Mouse (Mus musculus) neural tube, embryonic 13.5 days (tissue): ENCODE measurements at regions not wholly inside any gene's neighbourhood (a gene's known extent, or its start where the extent isn't known, plus 50 kb on each side); places are given as distances from the start of the nearest gene placed in this dataset.

Experiments
- ATAC-seq: fragments of 200-750 bp; cut with Nextera tagmentation; 2 replicates; pipeline ENCODE4 v1.8.0; 2017; ENCODE audit warnings: low read depth, mild to moderate bottlenecking, moderate TSS enrichment, moderate library complexity
- H3K27ac ChIP-seq: fragments of 300-500 bp; sonication (generic); replicated peaks from 2 replicates; pipeline ENCODE4 v1.5.1; 2015; ENCODE audit warnings: moderate library complexity, mild to moderate bottlenecking, inconsistent platforms
- H3K27me3 ChIP-seq: fragments of 300-500 bp; sonication (generic); 2 replicates; pipeline ENCODE4 v1.6.1; 2015; ENCODE audit warnings: mild to moderate bottlenecking, inconsistent platforms
- H3K36me3 ChIP-seq: fragments of 300-500 bp; sonication (generic); 2 replicates; pipeline ENCODE4 v1.6.1; 2015; ENCODE audit warnings: mild to moderate bottlenecking, inconsistent platforms
- H3K4me1 ChIP-seq: fragments of 300-500 bp; sonication (generic); replicated peaks from 2 replicates; pipeline ENCODE4 v1.6.1; 2015; ENCODE audit warnings: inconsistent platforms
- H3K4me2 ChIP-seq: fragments of 300-500 bp; sonication (generic); 2 replicates; pipeline ENCODE4 v1.6.1; 2015; ENCODE audit warnings: inconsistent platforms, mild to moderate bottlenecking, moderate library complexity
- H3K4me3 ChIP-seq: fragments of 300-500 bp; sonication (generic); 2 replicates; pipeline ENCODE4 v1.5.1; 2015; ENCODE audit warnings: mild to moderate bottlenecking, inconsistent platforms
- H3K9ac ChIP-seq: fragments of 300-500 bp; sonication (generic); 2 replicates; pipeline ENCODE4 v1.6.1; 2015; ENCODE audit warnings: moderate library complexity, mild to moderate bottlenecking, inconsistent platforms
- H3K9me3 ChIP-seq: fragments of 300-500 bp; sonication (generic); 2 replicates; pipeline ENCODE4 v1.6.1; 2016; ENCODE audit warnings: inconsistent platforms
- WGBS: fragments of 180-500 bp; shearing (Covaris S2); methylation state at CpG from one replicate; pipeline ENCODE4 v1.1.7; 2015; 5-methylcytosine and 5-hydroxymethylcytosine counted together

- WGBS: 90% methylated on average over 4 of the region's 4 CpGs
- ATAC-seq: no peak
- no peaks in the 10 kb centered on the region for H3K27me3 ChIP-seq
These were observed 222.5 kb downstream of the Bcl11a start for GRCm38 (mm10) chr11:24300351-24300750.

GRCm38 (mm10) chr11:24301201-24301600 lies 223.3 kb downstream of the Bcl11a start:
- no peaks in the 10 kb centered on the region for H3K9me3 ChIP-seq
- no peak overlapping the region for H3K4me3 ChIP-seq
- 63% methylated on average over 3 of the region's 3 CpGs for WGBS
- no peak overlapping the region for H3K27ac ChIP-seq
- no peak for ATAC-seq
- no peaks in the 10 kb centered on the region for H3K36me3 ChIP-seq
- no peak overlapping the region for H3K9ac ChIP-seq
- H3K4me2 ChIP-seq: no peak overlapping the region
- no peaks in the 10 kb centered on the region for H3K27me3 ChIP-seq
- peaks cover 34% of the 10 kb centered on the region for H3K4me1 ChIP-seq

More at GRCm38 (mm10) chr11:24300351-24300750, 222.5 kb downstream of the Bcl11a start:
- no peaks in the 10 kb centered on the region for H3K36me3 ChIP-seq
- H3K4me2 ChIP-seq: no peak overlapping the region
- H3K9ac ChIP-seq: no peak overlapping the region
- H3K9me3 ChIP-seq: no peaks in the 10 kb centered on the region
- no peak overlapping the region for H3K4me3 ChIP-seq
- H3K4me1 ChIP-seq: peaks cover 28% of the 10 kb centered on the region
- H3K27ac ChIP-seq: no peak overlapping the region

- Histone ChIP-seq H3K27me3 (0 out of 2 replicates have a peak, but pooled peaks cover 3% of the 10 kb centered on the region), H3K4me3 (peak overlapping the region; percentile 26), H3K4me2 (peak overlapping the region; percentile 59), H3K9me3 (peaks cover under 1% of the 10 kb centered on the region; the same call in 1 of the 2 replicates), H3K27ac (peak overlapping the region; percentile 46), H3K36me3 (no peaks in the 10 kb centered on the region), H3K9ac (0 out of 2 replicates have a peak overlapping the region, but pooled peaks have one; percentile 39), H3K4me1 (peaks cover 30% of the 10 kb centered on the region)
- ATAC-seq: peak; percentile 92
- under 1% methylated on average over 17 of the region's 17 CpGs for WGBS
These were observed 227.3 kb downstream of the Bcl11a start for GRCm38 (mm10) chr11:24305145-24305553.

DNA sequence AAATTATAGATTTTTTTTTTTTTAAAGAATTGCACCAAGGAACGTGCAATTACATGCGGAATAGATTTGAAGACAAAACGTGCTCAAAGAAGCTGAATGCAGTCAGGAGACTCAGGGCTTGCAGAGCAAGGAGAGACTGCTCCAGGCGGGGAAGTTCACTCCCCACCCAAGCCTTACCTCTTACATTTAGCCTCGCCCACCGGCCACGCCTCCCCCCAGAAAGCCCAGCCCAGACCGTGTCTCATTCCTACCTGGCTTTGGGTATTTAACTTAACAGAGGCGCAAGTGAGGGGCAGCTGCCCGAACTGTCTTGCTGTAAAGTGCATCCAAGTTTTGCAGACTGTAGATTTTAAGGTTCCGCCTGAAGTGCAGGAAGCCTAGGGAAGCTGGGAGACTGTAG lies 227.8 kb downstream of the Bcl11a start:
- ATAC-seq: peak; percentile 19; the same call in 1 of the 2 replicates
- peak overlapping the region; percentile 26; the same call in 1 of the 2 replicates for H3K4me3 ChIP-seq
- H3K27me3 ChIP-seq: 0 out of 2 replicates have a peak, but pooled peaks cover 3% of the 10 kb centered on the region
- peaks cover 30% of the 10 kb centered on the region for H3K4me1 ChIP-seq
- peak overlapping the region; percentile 46 for H3K27ac ChIP-seq
- WGBS: 5% methylated on average over 11 of the region's 11 CpGs
- H3K9ac ChIP-seq: 0 out of 2 replicates have a peak overlapping the region, but pooled peaks have one; percentile 39
- peak overlapping the region; percentile 59 for H3K4me2 ChIP-seq
- H3K36me3 ChIP-seq: no peaks in the 10 kb centered on the region
- peaks cover 3% of the 10 kb centered on the region; the same call in 1 of the 2 replicates for H3K9me3 ChIP-seq

GRCm38 (mm10) chr11:24306101-24306500 lies 228.2 kb downstream of the Bcl11a start:
- 76% methylated on average over 2 of the region's 2 CpGs for WGBS
- ATAC-seq: no peak
- Histone ChIP-seq H3K4me3 (no peak overlapping the region), H3K9ac (no peak overlapping the region), H3K4me2 (peak overlapping the region; percentile 59; the same call in 1 of the 2 replicates), H3K36me3 (no peaks in the 10 kb centered on the region), H3K9me3 (peaks cover 3% of the 10 kb centered on the region; the same call in 1 of the 2 replicates), H3K27ac (no peak overlapping the region), H3K27me3 (0 out of 2 replicates have a peak, but pooled peaks cover 3% of the 10 kb centered on the region), H3K4me1 (peaks cover 30% of the 10 kb centered on the region)

DNA sequence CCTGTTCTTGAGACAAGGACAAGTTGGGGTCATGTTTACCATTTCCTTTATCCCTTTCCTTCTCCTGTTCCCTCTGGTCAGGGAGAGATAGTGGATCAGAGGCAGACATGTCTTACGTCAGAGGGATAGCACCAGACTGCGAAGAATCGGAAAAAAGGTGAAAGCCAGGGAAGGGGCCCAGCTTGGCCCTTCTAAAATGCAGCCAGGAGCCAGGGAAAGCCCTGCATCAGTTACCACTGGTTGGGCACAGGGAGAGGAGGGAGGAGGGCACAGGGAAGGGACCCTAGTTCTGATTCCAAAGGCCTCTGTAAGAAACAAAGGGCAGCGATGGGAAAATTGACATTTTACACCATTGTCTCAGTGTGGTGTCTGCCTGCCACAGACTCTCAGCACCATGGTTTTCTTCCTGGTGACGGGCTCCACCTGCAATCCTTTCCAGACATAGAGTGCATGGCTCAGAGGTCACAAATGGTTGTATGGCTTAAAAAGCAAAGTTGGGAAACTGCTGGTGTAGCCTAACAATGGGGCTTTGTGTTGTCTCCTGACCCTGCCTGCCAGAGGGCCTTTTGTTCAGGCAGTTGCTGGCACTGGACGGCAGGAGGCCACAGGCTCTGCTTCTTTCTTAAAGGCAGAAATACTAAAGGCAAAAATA lies 229.9 kb downstream of the Bcl11a start:
- H3K9me3 ChIP-seq: peaks cover 3% of the 10 kb centered on the region; the same call in 1 of the 2 replicates
- H3K4me3 ChIP-seq: no peak overlapping the region
- no peak overlapping the region for H3K9ac ChIP-seq
- H3K4me2 ChIP-seq: no peak overlapping the region
- WGBS: 20% methylated on average over 6 of the region's 6 CpGs
- H3K36me3 ChIP-seq: no peaks in the 10 kb centered on the region
- H3K4me1 ChIP-seq: peaks cover 30% of the 10 kb centered on the region
- 0 out of 2 replicates have a peak, but pooled peaks cover 3% of the 10 kb centered on the region for H3K27me3 ChIP-seq
- H3K27ac ChIP-seq: no peak overlapping the region
- no peak for ATAC-seq

- Histone ChIP-seq H3K36me3 (no peaks in the 10 kb centered on the region), H3K27me3 (0 out of 2 replicates have a peak, but pooled peaks cover 3% of the 10 kb centered on the region), H3K4me2 (no peak overlapping the region), H3K9me3 (peaks cover 3% of the 10 kb centered on the region; the same call in 1 of the 2 replicates), H3K27ac (no peak overlapping the region), H3K4me3 (no peak overlapping the region), H3K4me1 (peaks cover 30% of the 10 kb centered on the region), H3K9ac (no peak overlapping the region)
- ATAC-seq: no peak
- WGBS: 5% methylated on average over 1 of the region's 1 CpGs
These were observed 230.4 kb downstream of the Bcl11a start for GRCm38 (mm10) chr11:24308253-24308633.

GRCm38 (mm10) chr11:24314046-24314445 lies 236.2 kb downstream of the Bcl11a start:
- Histone ChIP-seq H3K4me1 (0 out of 2 replicates have a peak, but pooled peaks cover 3% of the 10 kb centered on the region), H3K9ac (no peak overlapping the region), H3K4me2 (no peak overlapping the region), H3K27me3 (no peaks in the 10 kb centered on the region), H3K4me3 (no peak overlapping the region), H3K36me3 (no peaks in the 10 kb centered on the region), H3K9me3 (peaks cover 3% of the 10 kb centered on the region; the same call in 1 of the 2 replicates), H3K27ac (no peak overlapping the region)
- no peak for ATAC-seq
- 85% methylated on average over 1 of the region's 1 CpGs for WGBS

GRCm38 (mm10) chr11:24315582-24315981 lies 237.7 kb downstream of the Bcl11a start:
- H3K4me2 ChIP-seq: no peak overlapping the region
- no peaks in the 10 kb centered on the region for H3K36me3 ChIP-seq
- no peak overlapping the region for H3K4me3 ChIP-seq
- H3K27me3 ChIP-seq: no peaks in the 10 kb centered on the region
- ATAC-seq: no peak
- no peak overlapping the region for H3K9ac ChIP-seq
- 86% methylated on average over 3 of the region's 3 CpGs for WGBS
- H3K27ac ChIP-seq: no peak overlapping the region
- no peaks in the 10 kb centered on the region for H3K9me3 ChIP-seq
- H3K4me1 ChIP-seq: 0 out of 2 replicates have a peak, but pooled peaks cover 3% of the 10 kb centered on the region

GRCm38 (mm10) chr11:24316198-24316597 lies 238.3 kb downstream of the Bcl11a start:
- no peaks in the 10 kb centered on the region for H3K27me3 ChIP-seq
- no peaks in the 10 kb centered on the region for H3K9me3 ChIP-seq
- 0 out of 2 replicates have a peak, but pooled peaks cover 3% of the 10 kb centered on the region for H3K4me1 ChIP-seq
- no peak for ATAC-seq
- H3K4me3 ChIP-seq: no peak overlapping the region
- no peak overlapping the region for H3K27ac ChIP-seq
- no peak overlapping the region for H3K4me2 ChIP-seq
- H3K9ac ChIP-seq: no peak overlapping the region
- whole genome bisulfite sequencing: 79% methylated on average over 4 of the region's 4 CpGs
- H3K36me3 ChIP-seq: no peaks in the 10 kb centered on the region

DNA sequence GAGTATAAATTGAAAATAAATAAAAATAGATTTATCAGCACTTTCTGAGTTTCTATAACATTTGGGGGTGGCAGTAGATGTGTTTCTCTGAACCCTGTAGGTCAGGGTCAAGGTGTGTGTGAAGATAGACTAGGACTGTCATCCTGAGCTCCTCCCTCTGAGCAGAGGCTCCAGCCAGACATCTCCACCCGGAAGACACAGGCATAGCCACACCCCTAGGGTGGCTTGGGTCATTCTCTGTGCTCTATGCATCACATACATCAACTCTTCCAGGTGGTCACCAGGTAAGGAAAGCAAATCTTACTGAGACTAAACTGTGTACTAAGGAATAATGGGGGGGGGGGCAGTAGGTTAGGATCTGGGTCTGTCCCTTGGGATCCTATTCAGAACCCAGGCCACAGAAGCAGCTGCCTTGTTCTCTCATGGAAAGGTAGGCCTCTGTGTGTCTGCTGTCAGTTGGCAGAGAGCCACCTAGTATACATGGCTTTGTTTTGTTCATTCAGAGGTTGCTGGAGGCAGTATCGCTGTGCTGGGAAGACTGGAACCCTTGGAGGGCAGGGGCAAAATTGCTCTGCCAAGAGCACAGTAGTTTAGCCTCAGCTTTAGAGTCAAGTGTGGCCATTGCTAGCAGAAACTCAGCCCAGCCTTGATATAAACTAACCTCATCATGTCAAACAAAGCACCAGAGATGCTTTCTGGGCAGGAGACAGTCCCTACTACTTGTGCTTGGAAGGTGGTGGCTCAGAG lies 240.3 kb downstream of the Bcl11a start:
- 0 out of 2 replicates have a peak, but pooled peaks cover 3% of the 10 kb centered on the region for H3K4me1 ChIP-seq
- no peak for ATAC-seq
- 66% methylated on average over 2 of the region's 2 CpGs for WGBS

GRCm38 (mm10) chr11:24319222-24319621 lies 241.4 kb downstream of the Bcl11a start:
- no peak overlapping the region for H3K4me3 ChIP-seq
- H3K9ac ChIP-seq: no peak overlapping the region
- ATAC-seq: no peak
- H3K9me3 ChIP-seq: no peaks in the 10 kb centered on the region
- WGBS: 92% methylated on average over 3 of the region's 3 CpGs
- no peaks in the 10 kb centered on the region for H3K27me3 ChIP-seq
- H3K4me1 ChIP-seq: 0 out of 2 replicates have a peak, but pooled peaks cover under 1% of the 10 kb centered on the region
- H3K36me3 ChIP-seq: no peaks in the 10 kb centered on the region
- H3K27ac ChIP-seq: no peak overlapping the region
- no peak overlapping the region for H3K4me2 ChIP-seq

More for the DNA sequence above, 240.3 kb downstream of the Bcl11a start:
- Histone ChIP-seq H3K36me3 (no peaks in the 10 kb centered on the region), H3K9ac (no peak overlapping the region), H3K27me3 (no peaks in the 10 kb centered on the region), H3K4me2 (no peak overlapping the region), H3K27ac (no peak overlapping the region), H3K9me3 (no peaks in the 10 kb centered on the region), H3K4me3 (no peak overlapping the region)
